Mouse (Mus musculus) kidney, adult 11 months (tissue): ENCODE results near the gene Abraxas1.
A peak's percentile ranks its signal among the peaks of the same experiment; 100 is the strongest.

ENCODE experiments used
- DNase-seq: peaks from one replicate; pipeline ENCODE4 v3.0.0; 2022

Abraxas1 gene

DNA sequence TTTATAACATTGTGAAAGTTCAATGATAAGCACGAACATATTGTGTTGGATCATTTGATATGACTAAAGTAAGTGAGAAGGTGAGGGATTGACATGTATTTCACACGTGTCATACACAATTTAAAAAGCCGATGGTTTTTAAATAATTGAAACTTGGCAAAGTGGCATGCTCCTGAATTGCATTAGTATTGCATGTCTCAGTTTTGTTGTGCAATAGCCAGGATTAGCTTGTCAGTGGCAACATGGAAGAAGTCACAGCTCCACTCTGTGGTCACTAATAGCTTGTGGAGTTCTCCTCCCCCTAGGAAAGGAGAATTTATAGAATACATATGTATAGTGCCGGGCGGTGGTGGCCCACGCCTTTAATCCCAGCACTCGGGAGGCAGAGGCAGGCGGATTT, 610 bp upstream of the Abraxas1 start:
- no peak for DNase-seq

DNA sequence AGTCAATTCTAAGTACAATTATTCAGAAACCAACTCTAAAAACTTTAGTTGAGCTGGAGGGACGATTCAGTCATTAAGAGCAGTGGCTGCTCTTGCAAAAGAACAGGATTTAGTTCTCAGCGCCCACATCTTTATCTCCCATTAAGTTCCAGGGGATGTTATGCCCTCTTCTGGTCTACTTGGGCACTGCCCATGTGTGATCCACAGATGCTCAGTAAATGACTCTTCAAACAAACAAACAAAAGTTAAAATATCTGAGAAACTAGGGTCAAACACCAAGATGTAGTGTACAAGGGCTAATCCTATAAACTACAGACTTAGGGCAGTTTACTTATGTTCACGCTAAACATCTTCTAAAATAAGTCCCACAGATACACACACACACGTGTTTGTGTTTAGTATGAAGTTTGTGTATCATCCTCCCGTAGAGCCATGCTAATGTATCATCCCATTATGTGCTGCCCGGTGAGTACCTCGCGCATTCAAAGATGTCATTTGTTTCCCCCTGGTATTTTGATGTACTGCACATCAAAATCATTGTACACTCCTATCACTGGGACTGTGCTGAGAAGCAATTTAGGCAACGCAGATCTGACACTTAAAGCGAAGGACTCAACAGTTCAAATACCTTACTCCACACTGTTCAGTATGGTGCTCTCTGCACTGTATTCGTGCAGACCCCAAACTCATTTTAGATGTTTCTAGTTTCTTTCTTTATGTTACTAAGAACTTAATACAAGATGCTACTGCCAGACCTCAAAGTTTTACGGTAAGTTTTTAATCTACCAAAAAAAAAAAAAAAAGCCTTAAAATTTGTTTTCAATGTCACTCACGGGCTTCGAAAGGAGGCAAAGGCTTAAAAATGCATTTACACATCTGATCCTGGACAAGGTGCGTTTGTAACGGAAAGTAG, 941 bp downstream of the Abraxas1 start:
- no peak for DNase-seq

DNA sequence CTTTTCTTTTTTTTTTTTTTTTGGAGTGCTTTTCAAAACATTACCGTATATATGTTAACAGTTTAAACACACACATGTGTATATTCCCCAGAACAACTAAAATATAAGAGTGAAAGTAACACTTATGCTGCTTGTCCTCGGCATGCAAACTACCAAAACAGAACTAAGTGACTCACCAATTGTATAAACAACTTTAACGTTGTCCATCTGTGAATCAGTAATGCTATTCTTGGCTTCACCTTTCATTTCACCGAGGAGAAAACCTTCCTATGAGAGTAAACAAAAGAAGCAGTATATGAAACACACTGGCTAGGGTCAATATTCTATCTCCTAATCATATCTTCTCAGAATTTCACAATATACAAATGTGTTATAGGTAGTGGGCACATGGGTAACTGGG, 2.4 kb downstream of the Abraxas1 start:
- DNase-seq: no peak

- peak; percentile 89 for DNase-seq
Observed at GRCm38 (mm10) chr5:100798165-100798860, 22.5 kb downstream of the Abraxas1 start, which contains the start of the genes Helq and Mrps18c. Gene Helq (minus strand): TSS chr5:100798598. Gene Mrps18c (plus strand): TSS chr5:100798627.

GRCm38 (mm10) chr5:100794084-100794483, 26.7 kb downstream of the Abraxas1 start:
- no peak for DNase-seq

GRCm38 (mm10) chr5:100792261-100792660, 28.5 kb downstream of the Abraxas1 start:
- no peak for DNase-seq

DNA sequence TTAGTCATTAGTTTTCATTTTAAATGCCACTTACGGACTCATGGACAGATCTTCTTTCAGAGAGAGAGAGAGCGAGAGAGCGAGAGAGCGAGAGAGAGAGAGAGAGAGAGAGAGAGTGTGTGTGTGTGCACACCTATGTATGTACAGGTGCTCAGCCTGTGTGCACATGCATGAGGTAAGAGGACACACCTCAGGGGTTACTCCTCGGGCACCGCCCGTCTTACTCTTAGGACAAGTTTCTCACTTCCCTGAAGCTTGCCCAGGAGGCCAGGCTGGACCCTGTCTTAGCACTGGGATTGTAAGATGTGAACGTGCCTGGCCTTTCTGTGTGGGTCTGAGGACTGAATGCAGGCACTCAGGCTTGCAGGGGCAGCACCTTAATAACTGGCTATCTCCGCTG, 33.2 kb downstream of the Abraxas1 start:
- no peak for DNase-seq

- no peak for DNase-seq
Observed at GRCm38 (mm10) chr5:100779002-100779401, 41.8 kb downstream of the Abraxas1 start.

DNA sequence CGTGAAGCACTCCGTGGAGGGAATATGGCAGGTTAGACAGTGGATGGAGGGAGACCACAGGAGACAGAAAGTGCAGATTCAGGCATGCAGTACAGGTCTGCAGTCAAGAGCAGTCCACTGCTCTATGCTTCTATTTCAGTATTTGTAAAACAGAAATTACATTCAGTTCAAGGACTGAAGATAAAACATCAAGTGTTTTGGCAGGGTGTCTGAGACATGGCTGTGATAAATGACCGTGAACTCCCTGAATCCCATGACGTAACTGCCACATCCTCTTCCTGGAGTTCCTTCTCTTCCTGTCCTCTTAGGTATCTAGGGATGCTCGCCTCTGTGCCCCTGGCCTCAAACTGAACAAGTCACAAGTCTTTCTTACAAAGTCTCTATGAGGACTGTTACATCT, 43.9 kb downstream of the Abraxas1 start:
- no peak for DNase-seq

GRCm38 (mm10) chr5:100775778-100776404, 44.9 kb downstream of the Abraxas1 start:
- no peak for DNase-seq

GRCm38 (mm10) chr5:100771575-100771974, 49.2 kb downstream of the Abraxas1 start:
- no peak for DNase-seq

- no peak for DNase-seq
Observed at GRCm38 (mm10) chr5:100766026-100766425, 54.7 kb downstream of the Abraxas1 start.

DNA sequence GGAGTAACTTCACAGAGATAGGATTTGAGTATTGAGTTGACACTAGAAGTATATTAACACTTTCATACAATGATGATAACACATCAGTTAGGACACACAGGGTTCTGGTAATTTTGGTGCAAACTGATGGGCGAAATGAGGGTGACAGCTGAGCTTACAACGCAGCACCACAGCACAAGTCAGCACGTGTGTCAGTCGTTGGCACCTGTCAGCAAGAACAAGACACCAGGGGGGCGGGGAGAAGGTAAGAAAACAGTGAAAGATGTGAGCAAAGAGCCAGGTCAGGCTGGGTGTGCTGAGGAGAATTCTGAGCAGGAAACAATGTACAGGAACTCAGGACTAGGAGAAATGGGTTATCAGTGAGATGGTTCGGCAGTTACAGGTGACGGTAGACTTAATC, 59.0 kb downstream of the Abraxas1 start:
- DNase-seq: no peak

DNA sequence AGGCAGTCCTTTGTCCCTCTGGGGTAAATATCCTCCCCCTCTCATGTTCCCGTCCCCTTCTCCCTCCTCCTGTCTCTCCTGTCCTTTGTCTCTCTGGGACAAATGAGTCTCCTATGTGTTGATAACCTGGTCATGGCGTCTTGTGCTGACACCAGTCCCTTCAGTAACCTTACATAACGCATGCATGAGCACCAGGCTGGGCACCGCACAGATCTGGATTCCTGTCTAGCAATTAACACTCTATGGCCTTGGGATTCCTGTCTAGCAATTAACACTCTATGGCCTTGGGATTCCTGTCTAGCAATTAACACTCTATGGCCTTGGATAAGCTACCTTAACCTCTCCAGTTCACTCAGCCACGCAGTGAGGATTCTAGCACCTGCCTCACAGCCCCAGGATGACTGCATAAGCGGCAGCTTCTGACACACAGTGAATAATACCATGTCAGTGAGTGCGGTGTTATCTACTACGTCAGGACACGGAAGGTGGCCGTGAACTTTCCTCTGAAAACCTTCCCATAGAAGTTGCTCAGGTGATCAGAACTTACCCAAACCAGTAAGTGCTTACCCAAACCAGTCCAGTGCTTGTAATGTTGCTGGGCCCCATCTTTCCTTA, 60.6 kb downstream of the Abraxas1 start:
- DNase-seq: no peak

- DNase-seq: no peak
Observed at GRCm38 (mm10) chr5:100758121-100758520, 62.6 kb downstream of the Abraxas1 start.
